Mouse (Mus musculus): ENCODE data around the gene Etv4. TPM values are rescaled to one million over a fixed set of nuclear protein-coding genes. Genes with fewer than 3 reads are reported as not detected.

Gene Etv4
- polyA plus RNA-seq, 1 experiment from 2014 or later: 2.0 TPM

- WGBS: under 1% methylated on average over 56 of the region's 67 CpGs
- no peaks in the 10 kb centered on the region for H3K9me3 ChIP-seq (ENCODE audit: control insufficient read depth, low read length)
- peaks cover 4% of the 10 kb centered on the region; the same call in 1 of the 2 replicates for H3K4me1 ChIP-seq (replicated peaks; ENCODE audit: control insufficient read depth, insufficient read depth)
- peak; percentile 48 for ATAC-seq (ENCODE audit: low FRiP score, low TSS enrichment)
- peak overlapping the region; percentile 50 for H3K9ac ChIP-seq (ENCODE audit: low read length)
- H3K36me3 ChIP-seq (ENCODE audit: control insufficient read depth, insufficient read depth, low read length): no peaks in the 10 kb centered on the region
- peak overlapping the region; percentile 94 for H3K4me2 ChIP-seq (replicated peaks; ENCODE audit: low read depth)
- peak overlapping the region; percentile 56 for H3K4me3 ChIP-seq (ENCODE audit: low read depth, low read length)
- H3K27ac ChIP-seq (replicated peaks): peak overlapping the region; percentile 40
- peak; percentile 57 for DNase-seq (ENCODE audit: low spot score)
- TF ChIP-seq EP300 (optimal IDR thresholded peaks at IDR 0.05) (no peak), CTCF (IDR thresholded peaks at IDR 0.05; ENCODE audit: low read depth) (no peak)
- peaks cover 5% of the 10 kb centered on the region; the same call in 1 of the 2 replicates for H3K27me3 ChIP-seq (ENCODE audit: control insufficient read depth, insufficient read depth, low read length)
These were observed 556 bp downstream of the Etv4 start for GRCm38 (mm10) chr11:101784488-101785142.

DNA sequence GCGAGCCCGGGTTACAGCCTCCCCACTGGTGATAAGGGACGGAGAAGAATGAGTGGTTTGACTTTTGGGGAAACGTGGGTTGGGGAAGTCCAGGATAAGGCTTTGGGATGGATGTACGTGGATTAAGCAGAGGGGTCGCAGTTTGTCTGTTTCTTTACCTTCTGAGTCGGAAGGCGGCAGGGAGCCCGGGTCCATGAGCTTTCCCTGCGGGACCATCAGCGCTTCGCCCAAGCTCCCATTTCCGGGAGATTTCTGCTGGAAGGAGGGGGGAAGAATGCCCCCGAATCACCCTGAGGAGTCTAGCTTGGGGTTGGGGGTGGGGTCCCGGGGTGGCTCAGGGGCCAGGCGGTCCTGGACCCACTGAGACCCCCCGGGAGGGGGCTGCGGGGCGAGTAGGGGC is 1.1 kb downstream of the Etv4 start:
- ATAC-seq (ENCODE audit: low FRiP score, low TSS enrichment) (no peak), DNase-seq (ENCODE audit: low spot score) (no peak)
- H3K27ac ChIP-seq (replicated peaks): peak overlapping the region; percentile 40; the same call in 1 of the 2 replicates

GRCm38 (mm10) chr11:101783584-101783983 is 1.6 kb downstream of the Etv4 start:
- H3K27me3 ChIP-seq (ENCODE audit: control insufficient read depth, insufficient read depth, low read length): peaks cover 5% of the 10 kb centered on the region; the same call in 1 of the 2 replicates
- H3K36me3 ChIP-seq (ENCODE audit: control insufficient read depth, insufficient read depth, low read length): no peaks in the 10 kb centered on the region
- H3K9me3 ChIP-seq (ENCODE audit: control insufficient read depth, low read length): no peaks in the 10 kb centered on the region
- ATAC-seq (ENCODE audit: low FRiP score, low TSS enrichment): peak; percentile 53; the same call in 1 of the 2 replicates
- no peak overlapping the region for H3K9ac ChIP-seq (ENCODE audit: low read length)
- H3K27ac ChIP-seq (replicated peaks): no peak overlapping the region
- peak overlapping the region; percentile 56; the same call in 1 of the 2 replicates for H3K4me3 ChIP-seq (ENCODE audit: low read depth, low read length)
- 17% methylated on average over 9 of the region's 9 CpGs for WGBS
- DNase-seq (ENCODE audit: low spot score): peak; percentile 51
- H3K4me2 ChIP-seq (replicated peaks; ENCODE audit: low read depth): peak overlapping the region; percentile 94; the same call in 1 of the 2 replicates
- peaks cover 4% of the 10 kb centered on the region; the same call in 1 of the 2 replicates for H3K4me1 ChIP-seq (replicated peaks; ENCODE audit: control insufficient read depth, insufficient read depth)
- no peak for TF ChIP-seq CTCF (IDR thresholded peaks at IDR 0.05; ENCODE audit: low read depth)

More for the DNA sequence above, 1.1 kb downstream of the Etv4 start:
- WGBS: 1% methylated on average over 16 of the region's 19 CpGs
- H3K9me3 ChIP-seq (ENCODE audit: control insufficient read depth, low read length): no peaks in the 10 kb centered on the region
- peak overlapping the region; percentile 56 for H3K4me3 ChIP-seq (ENCODE audit: low read depth, low read length)
- peaks cover 5% of the 10 kb centered on the region; the same call in 1 of the 2 replicates for H3K27me3 ChIP-seq (ENCODE audit: control insufficient read depth, insufficient read depth, low read length)
- H3K9ac ChIP-seq (ENCODE audit: low read length): peak overlapping the region; percentile 50
- H3K36me3 ChIP-seq (ENCODE audit: control insufficient read depth, insufficient read depth, low read length): no peaks in the 10 kb centered on the region
- TF ChIP-seq EP300 (optimal IDR thresholded peaks at IDR 0.05) (no peak), CTCF (IDR thresholded peaks at IDR 0.05; ENCODE audit: low read depth) (no peak)
- peak overlapping the region; percentile 94 for H3K4me2 ChIP-seq (replicated peaks; ENCODE audit: low read depth)
- H3K4me1 ChIP-seq (replicated peaks; ENCODE audit: control insufficient read depth, insufficient read depth): peaks cover 4% of the 10 kb centered on the region; the same call in 1 of the 2 replicates

- Histone ChIP-seq H3K9me3 (ENCODE audit: control insufficient read depth, low read length) (no peaks in the 10 kb centered on the region), H3K4me3 (ENCODE audit: low read depth, low read length) (no peak overlapping the region), H3K36me3 (ENCODE audit: control insufficient read depth, insufficient read depth, low read length) (no peaks in the 10 kb centered on the region), H3K27me3 (ENCODE audit: control insufficient read depth, insufficient read depth, low read length) (peaks cover 5% of the 10 kb centered on the region; the same call in 1 of the 2 replicates), H3K4me1 (replicated peaks; ENCODE audit: control insufficient read depth, insufficient read depth) (peaks cover 4% of the 10 kb centered on the region; the same call in 1 of the 2 replicates), H3K4me2 (replicated peaks; ENCODE audit: low read depth) (no peak overlapping the region), H3K27ac (replicated peaks) (no peak overlapping the region), H3K9ac (ENCODE audit: low read length) (no peak overlapping the region)
- ATAC-seq (ENCODE audit: low FRiP score, low TSS enrichment) (no peak), DNase-seq (ENCODE audit: low spot score) (no peak)
- 63% methylated on average over 1 of the region's 1 CpGs for WGBS
- TF ChIP-seq CTCF (IDR thresholded peaks at IDR 0.05; ENCODE audit: low read depth): no peak
- no peak for TF ChIP-seq EP300 (optimal IDR thresholded peaks at IDR 0.05)
These were observed 2.0 kb downstream of the Etv4 start for GRCm38 (mm10) chr11:101783135-101783534.

- H3K4me3 ChIP-seq (ENCODE audit: low read depth, low read length): no peak overlapping the region
These were observed 8.3 kb downstream of the Etv4 start for GRCm38 (mm10) chr11:101776846-101777245.

DNA sequence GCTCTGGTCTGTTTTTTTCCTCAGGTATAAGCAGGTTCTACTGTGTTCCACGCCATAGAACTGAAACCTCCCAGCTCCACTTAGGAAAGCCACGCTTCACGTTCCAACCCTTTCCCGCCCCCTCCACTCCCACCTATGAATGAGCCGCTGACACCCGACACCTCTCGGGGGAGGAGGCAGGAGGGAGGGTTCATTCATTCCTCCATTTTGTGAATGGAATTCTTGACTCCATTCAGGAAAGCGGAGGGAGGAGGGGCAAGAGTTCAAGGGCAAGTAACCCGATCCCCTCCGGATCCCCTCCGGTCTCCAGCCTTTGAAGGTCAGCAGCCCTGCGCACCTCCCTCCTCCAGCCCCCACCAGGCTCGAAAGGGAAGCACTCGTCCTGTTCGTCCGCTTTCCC is 12.7 kb downstream of the Etv4 start:
- under 1% methylated on average over 16 of the region's 16 CpGs for WGBS
- no peak overlapping the region for H3K27ac ChIP-seq (replicated peaks)
- H3K9ac ChIP-seq (ENCODE audit: low read length): peak overlapping the region; percentile 27; the same call in 1 of the 2 replicates

More at GRCm38 (mm10) chr11:101776846-101777245, 8.3 kb downstream of the Etv4 start:
- H3K36me3 ChIP-seq (ENCODE audit: control insufficient read depth, insufficient read depth, low read length): no peaks in the 10 kb centered on the region
- H3K4me1 ChIP-seq (replicated peaks; ENCODE audit: control insufficient read depth, insufficient read depth): no peaks in the 10 kb centered on the region
- TF ChIP-seq EP300 (optimal IDR thresholded peaks at IDR 0.05) (no peak), CTCF (IDR thresholded peaks at IDR 0.05; ENCODE audit: low read depth) (no peak)
- no peak overlapping the region for H3K27ac ChIP-seq (replicated peaks)
- no peaks in the 10 kb centered on the region for H3K9me3 ChIP-seq (ENCODE audit: control insufficient read depth, low read length)
- no peak overlapping the region for H3K9ac ChIP-seq (ENCODE audit: low read length)
- H3K27me3 ChIP-seq (ENCODE audit: control insufficient read depth, insufficient read depth, low read length): no peaks in the 10 kb centered on the region; the same call in 1 of the 2 replicates
- ATAC-seq (ENCODE audit: low FRiP score, low TSS enrichment): no peak
- H3K4me2 ChIP-seq (replicated peaks; ENCODE audit: low read depth): no peak overlapping the region
- WGBS: 73% methylated on average over 4 of the region's 4 CpGs
- DNase-seq (ENCODE audit: low spot score): no peak

More for the DNA sequence above, 12.7 kb downstream of the Etv4 start:
- no peaks in the 10 kb centered on the region for H3K4me1 ChIP-seq (replicated peaks; ENCODE audit: control insufficient read depth, insufficient read depth)
- peak overlapping the region; percentile 60 for H3K4me2 ChIP-seq (replicated peaks; ENCODE audit: low read depth)
- TF ChIP-seq CTCF (IDR thresholded peaks at IDR 0.05; ENCODE audit: low read depth) (no peak), EP300 (optimal IDR thresholded peaks at IDR 0.05) (no peak)
- DNase-seq (ENCODE audit: low spot score) (peak; percentile 88), ATAC-seq (ENCODE audit: low FRiP score, low TSS enrichment) (peak; percentile 79)
- H3K9me3 ChIP-seq (ENCODE audit: control insufficient read depth, low read length): no peaks in the 10 kb centered on the region
- no peaks in the 10 kb centered on the region; the same call in 1 of the 2 replicates for H3K27me3 ChIP-seq (ENCODE audit: control insufficient read depth, insufficient read depth, low read length)
- peak overlapping the region; percentile 29 for H3K4me3 ChIP-seq (ENCODE audit: low read depth, low read length)
- H3K36me3 ChIP-seq (ENCODE audit: control insufficient read depth, insufficient read depth, low read length): peaks cover 7% of the 10 kb centered on the region
